Mouse (Mus musculus) olfactory bulb, adult 2 months (tissue): ENCODE measurements around the gene Gm9117. TPM values are rescaled to one million over a fixed set of nuclear protein-coding genes. Genes with fewer than 3 reads are reported as not detected.
"Not testable (repeated sequence)": the region's sequence is repeated elsewhere in the genome, so short reads cannot be mapped to it uniquely, and the experiment has no call there.

Experiments used
- H3K27ac ChIP-seq: fragments of 200-500 bp; 2 replicates; pipeline ENCODE4 v1.5.1; 2012; ENCODE audit warnings: low read depth, low read length; ENCODE audit not compliant: insufficient read depth
- H3K4me1 ChIP-seq: fragments of 200-500 bp; 2 replicates; pipeline ENCODE4 v1.6.1; 2012; ENCODE audit warnings: low read length; ENCODE audit not compliant: control insufficient read depth, insufficient read depth
- H3K4me3 ChIP-seq: fragments of 200-500 bp; 2 replicates; pipeline ENCODE4 v1.5.1; 2012; ENCODE audit warnings: mild to moderate bottlenecking, low read depth, low read length, moderate library complexity; ENCODE audit not compliant: insufficient read depth
- WGBS: fragments of 180-500 bp; shearing (Covaris S2); methylation state at CpG from one replicate; pipeline ENCODE4 v1.1.7; 2018; 5-methylcytosine and 5-hydroxymethylcytosine counted together
- polyA plus RNA-seq: library from polyadenylated mRNA; stranded (reverse); fragments of >200 nt; gene quantifications from 2 replicates; pipeline ENCODE4 v1.2.4, GENCODE M21; 2012; ENCODE audit warnings: low replicate concordance; ENCODE audit not compliant: missing spikeins, insufficient read depth, insufficient read length

The Gm9117 gene
- polyA plus RNA-seq: not detected in 2 replicates

DNA sequence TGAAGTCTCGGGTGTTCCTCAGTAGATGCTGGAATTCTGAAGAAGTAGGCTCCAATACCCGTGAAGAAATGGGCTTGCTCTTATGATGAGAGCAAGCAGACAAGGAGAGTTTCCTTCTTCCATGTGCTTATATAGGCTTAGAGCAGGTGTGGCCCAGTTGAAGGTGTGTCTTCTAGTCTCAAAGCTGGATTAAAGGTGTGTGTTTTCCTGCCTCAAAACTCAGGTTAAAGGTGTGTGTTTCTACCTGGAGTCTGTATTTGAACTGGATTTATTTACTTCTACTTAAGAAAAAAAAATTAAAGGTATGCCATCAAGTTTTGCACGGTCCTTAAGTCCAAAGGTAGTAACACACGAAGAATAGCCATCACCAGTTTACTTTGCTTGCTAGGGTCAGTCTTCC, at the start of gene Gm9117:
TSS of gene Gm9117 (minus strand) at position 101 of the 400 bp plus-strand sequence.
- not testable (repeated sequence) for H3K4me1 ChIP-seq, H3K4me3 ChIP-seq, H3K27ac ChIP-seq
- WGBS: 79% methylated on average over 4 of the region's 4 CpGs

DNA sequence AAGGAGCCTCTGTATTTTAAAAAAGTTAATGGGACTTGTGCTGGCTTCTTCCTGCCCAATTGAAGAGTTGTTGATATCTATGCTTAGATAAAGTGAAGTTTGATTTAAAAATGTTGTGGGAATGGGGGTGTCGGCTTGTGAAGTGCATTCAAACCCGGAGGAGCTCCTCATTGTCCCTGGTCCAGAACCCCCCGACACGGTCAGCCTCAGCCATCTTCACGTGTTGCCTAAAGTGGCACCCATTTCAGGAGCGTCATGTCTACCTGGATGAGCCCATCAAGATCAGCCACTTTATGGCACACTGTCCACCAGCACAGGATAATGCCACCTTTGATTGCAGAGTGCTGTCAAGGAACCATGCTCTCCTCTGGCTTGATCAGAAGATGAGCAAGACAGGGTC, 25.6 kb upstream of the Gm9117 start:
- not testable (repeated sequence) for H3K4me1 ChIP-seq, H3K27ac ChIP-seq, H3K4me3 ChIP-seq
- 97% methylated on average over 6 of the region's 6 CpGs for WGBS

DNA sequence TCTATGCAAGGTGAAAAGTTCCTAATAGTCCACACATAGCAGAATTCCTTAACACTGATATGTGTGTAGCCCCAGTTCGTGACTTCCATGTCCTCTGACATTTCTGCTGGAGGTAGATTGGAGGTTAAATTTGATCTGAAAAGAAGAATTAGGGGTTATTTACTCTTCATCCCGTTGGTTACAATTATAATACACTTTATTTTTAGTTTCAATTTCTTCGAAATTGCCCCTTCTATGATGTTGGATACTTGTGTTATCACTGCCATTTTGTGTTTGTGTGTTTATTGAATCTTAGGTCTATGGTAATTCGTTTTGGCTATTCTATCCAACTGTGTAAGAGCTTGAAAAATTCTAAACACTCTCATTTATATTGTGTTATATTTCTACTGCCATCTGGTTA, 17.9 kb upstream of the Gm9117 start, which contains the start of gene Tdpoz5:
TSS of gene Tdpoz5 (minus strand) at position 101 of the 400 bp plus-strand sequence.
- not testable (repeated sequence) for H3K27ac ChIP-seq, H3K4me1 ChIP-seq, H3K4me3 ChIP-seq
- WGBS: 73% methylated on average over 2 of the region's 4 CpGs

DNA sequence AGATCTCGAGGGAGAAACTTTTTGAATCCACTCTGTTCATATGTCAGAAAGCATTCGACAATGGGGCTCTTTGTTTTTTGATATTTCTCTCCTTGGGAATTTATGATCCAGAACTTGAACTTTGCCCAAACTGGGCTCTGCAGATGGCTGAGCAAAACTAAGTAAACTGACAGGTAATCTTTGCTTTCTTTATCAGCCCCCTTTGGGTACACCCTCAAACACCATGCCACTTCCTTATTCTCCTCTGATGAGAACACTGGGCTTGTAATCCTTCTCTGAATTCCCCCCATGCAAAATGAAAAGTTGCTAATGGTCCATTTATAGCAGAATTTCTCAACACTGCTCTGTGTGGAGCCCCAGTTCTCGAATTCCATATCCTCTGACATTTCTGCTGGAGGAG, 5.0 kb downstream of the Gm9117 start:
- not testable (repeated sequence) for H3K4me3 ChIP-seq, H3K27ac ChIP-seq, H3K4me1 ChIP-seq
- no CpG with 5 or more reads among the region's 3 CpGs for WGBS

Other genes starting within 250 kb of the Gm9117 start
- gene Gm5773, start 170.5 kb downstream of the Gm9117 start, polyA plus RNA-seq: not detected in 2 replicates
- not detected in 2 replicates for gene Tdpoz4, start 147.1 kb downstream of the Gm9117 start, polyA plus RNA-seq
- gene Tdpoz3, start 117.5 kb downstream of the Gm9117 start, polyA plus RNA-seq: not detected in 2 replicates
- gene Tdpoz5, start 17.8 kb upstream of the Gm9117 start, polyA plus RNA-seq: not detected in 2 replicates
- not detected in 2 replicates for gene Gm9125, start 111.3 kb upstream of the Gm9117 start, polyA plus RNA-seq
- not detected in 2 replicates for gene Gm10697, start 129.1 kb upstream of the Gm9117 start, polyA plus RNA-seq
- not detected in 2 replicates for gene Gm10696, start 234.7 kb upstream of the Gm9117 start, polyA plus RNA-seq